ENCODE assay signal across 8 mouse cellular contexts in the genomic region with DNA sequence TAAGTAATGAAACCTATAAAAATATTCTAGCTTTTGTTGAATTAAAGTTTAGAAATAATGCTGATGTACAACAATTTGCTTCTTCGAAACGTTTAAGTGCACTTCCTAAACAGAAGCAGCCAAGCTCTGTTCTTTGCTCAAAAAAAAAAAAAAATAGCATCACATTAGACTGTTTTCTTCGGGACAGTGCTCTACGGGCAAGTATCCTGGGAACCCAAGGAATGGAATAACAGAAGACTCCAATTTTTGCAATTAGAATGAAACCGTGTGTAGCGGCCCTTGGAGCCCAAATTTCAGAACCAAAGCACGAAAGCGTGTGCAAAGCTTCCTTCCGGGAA. TPM values are rescaled to one million over a fixed set of nuclear protein-coding genes. Genes with fewer than 3 reads are reported as not detected.
DNase-seq lines count a peak whose midpoint lies in the region; ATAC-seq and TF ChIP-seq lines count a peak whose summit lies in the region.

No protein-coding gene starts in this region.

- peak overlapping the region; percentile 87 for H3K4me3 ChIP-seq in heart, embryonic 13.5 days
- H3K4me3 ChIP-seq in ES-Bruce4 (ENCODE audit: low read depth, low read length) = peak overlapping the region; percentile 83
- H3K4me3 ChIP-seq in forebrain, embryonic 16.5 days (replicated peaks; ENCODE audit: low read length) = peak overlapping the region; percentile 97
- H3K4me3 ChIP-seq in liver, postnatal 0 days (ENCODE audit: low read depth, low read length) = peak overlapping the region; percentile 75

- peak overlapping the region; percentile 100 for H3K4me2 ChIP-seq in heart, embryonic 13.5 days
- peak overlapping the region; percentile 58 for H3K4me2 ChIP-seq in forebrain, embryonic 16.5 days (ENCODE audit: low read length)
- peak overlapping the region; percentile 99 for H3K4me2 ChIP-seq in liver, postnatal 0 days (ENCODE audit: low read depth, low read length)

- no peak for ATAC-seq in heart, embryonic 13.5 days (ENCODE audit: extremely low read depth, insufficient number of reproducible peaks, low FRiP score, low TSS enrichment)
- ATAC-seq in forebrain, embryonic 16.5 days = no peak
- ATAC-seq in liver, postnatal 0 days = no peak

- no peaks in the 10 kb centered on the region for H3K27me3 ChIP-seq in heart, embryonic 13.5 days (replicated peaks)
- H3K27me3 ChIP-seq in ES-Bruce4 (ENCODE audit: control insufficient read depth, insufficient read depth, low read length, poor library complexity, severe bottlenecking) = no peaks in the 10 kb centered on the region
- no peaks in the 10 kb centered on the region for H3K27me3 ChIP-seq in forebrain, embryonic 16.5 days (replicated peaks; ENCODE audit: control insufficient read depth, insufficient read depth, low read length)
- H3K27me3 ChIP-seq in liver, postnatal 0 days (ENCODE audit: insufficient read depth, low read length) = no peaks in the 10 kb centered on the region

- no peak for DNase-seq in heart, adult 9 months (ENCODE audit: low spot score in 2 of 2)
- no peak for DNase-seq in liver, postnatal 0 days
- no peak for DNase-seq in layer of hippocampus, postnatal 14 days (ENCODE audit: low spot score in 2 of 2)
- DNase-seq in urinary bladder, adult 2 months (ENCODE audit: low spot score) = no peak
- DNase-seq in spleen, adult 18-20 months = no peak

- 4% methylated on average over 9 of the region's 9 CpGs for WGBS in heart, embryonic 13.5 days
- WGBS in forebrain, embryonic 16.5 days = 3% methylated on average over 9 of the region's 9 CpGs
- WGBS in liver, postnatal 0 days (ENCODE audit: insufficient replicate concordance) = 7% methylated on average over 9 of the region's 9 CpGs

- H3K9me3 ChIP-seq in heart, embryonic 13.5 days = no peaks in the 10 kb centered on the region
- no peaks in the 10 kb centered on the region for H3K9me3 ChIP-seq in ES-Bruce4 (replicated peaks; ENCODE audit: control insufficient read depth, insufficient read depth, low read length, poor library complexity, severe bottlenecking)
- H3K9me3 ChIP-seq in forebrain, embryonic 16.5 days (ENCODE audit: control insufficient read depth, low read length) = no peaks in the 10 kb centered on the region
- no peaks in the 10 kb centered on the region for H3K9me3 ChIP-seq in liver, postnatal 0 days (ENCODE audit: low read length)

- TF ChIP-seq POLR2A in ES-Bruce4 (IDR thresholded peaks at IDR 0.05; ENCODE audit: insufficient read depth, low read length) = no peak

- peak overlapping the region; percentile 89 for H3K9ac ChIP-seq in heart, embryonic 13.5 days
- peak overlapping the region; percentile 82 for H3K9ac ChIP-seq in ES-Bruce4 (ENCODE audit: low read depth, poor library complexity, severe bottlenecking)
- peak overlapping the region; percentile 98 for H3K9ac ChIP-seq in forebrain, embryonic 16.5 days (replicated peaks; ENCODE audit: low read depth, low read length)
- H3K9ac ChIP-seq in liver, postnatal 0 days (replicated peaks) = peak overlapping the region; percentile 75

- TF ChIP-seq CTCF in ES-Bruce4 (IDR thresholded peaks at IDR 0.05; ENCODE audit: low read depth, low read length) = no peak
- no peak for TF ChIP-seq CTCF in liver, postnatal 0 days (IDR thresholded peaks at IDR 0.05; ENCODE audit: low read depth)

- peaks cover 8% of the 10 kb centered on the region for H3K4me1 ChIP-seq in heart, embryonic 13.5 days
- H3K4me1 ChIP-seq in ES-Bruce4 (ENCODE audit: control insufficient read depth, insufficient read depth, low read length) = no peaks in the 10 kb centered on the region
- peaks cover 9% of the 10 kb centered on the region for H3K4me1 ChIP-seq in forebrain, embryonic 16.5 days (replicated peaks; ENCODE audit: control insufficient read depth, insufficient read depth, low read length)
- H3K4me1 ChIP-seq in liver, postnatal 0 days (ENCODE audit: insufficient read depth) = peaks cover 9% of the 10 kb centered on the region

- no peak overlapping the region for H3K27ac ChIP-seq in heart, embryonic 13.5 days (replicated peaks)
- H3K27ac ChIP-seq in ES-Bruce4 (ENCODE audit: insufficient read depth, low read length) = no peak overlapping the region
- H3K27ac ChIP-seq in forebrain, embryonic 16.5 days (ENCODE audit: low read length) = no peak overlapping the region
- no peak overlapping the region; the same call in 1 of the 2 replicates for H3K27ac ChIP-seq in liver, postnatal 0 days (ENCODE audit: low read depth)

- H3K36me3 ChIP-seq in heart, embryonic 13.5 days = no peaks in the 10 kb centered on the region
- no peaks in the 10 kb centered on the region; the same call in 1 of the 2 replicates for H3K36me3 ChIP-seq in ES-Bruce4 (ENCODE audit: control insufficient read depth, insufficient read depth, low read length, poor library complexity, severe bottlenecking)
- no peaks in the 10 kb centered on the region for H3K36me3 ChIP-seq in forebrain, embryonic 16.5 days (ENCODE audit: control insufficient read depth, insufficient read depth)
- no peaks in the 10 kb centered on the region for H3K36me3 ChIP-seq in liver, postnatal 0 days (replicated peaks; ENCODE audit: insufficient read depth, low read length)

- no peak for TF ChIP-seq EP300 in ES-Bruce4 (IDR thresholded peaks at IDR 0.05; ENCODE audit: insufficient read depth, low read depth, low read length)
- TF ChIP-seq EP300 in liver, postnatal 0 days (IDR thresholded peaks at IDR 0.05; ENCODE audit: low read depth) = no peak

RNA-seq across cellular contexts. Expression of gene Rab28, which starts 1.2 kb away (rescaled TPM):
- 36.0 and 42.5 TPM in 2 replicates for polyA plus RNA-seq in heart, embryonic 13.5 days (2015; fragmentation: Nextera tagmentation; extraction: Ambion mirVana)
- 14.2 and 15.5 TPM in 2 replicates for polyA plus RNA-seq in ES-Bruce4 (2011; ENCODE audit: insufficient read depth, insufficient read length, low read depth, missing spikeins)
- polyA plus RNA-seq in forebrain, embryonic 16.5 days (2015; fragmentation: Nextera tagmentation; extraction: Ambion mirVana) = 68.8 and 77.2 TPM in 2 replicates
- 22.5 and 25.9 TPM in 2 replicates for polyA plus RNA-seq in liver, postnatal 0 days (2015; fragmentation: Nextera tagmentation; extraction: Ambion mirVana)
- 10 to 100 TPM; 64.0 to 67.0 TPM for total RNA-seq in layer of hippocampus, postnatal 14 days (2021)
- polyA plus RNA-seq in urinary bladder, adult 2 months (2012; rRNA removed) = 49.1 and 52.4 TPM in 2 replicates

RNA-seq across cellular contexts. Expression of gene Nkx3-2, which starts 57.6 kb away (rescaled TPM):
- 0.08 and 0.19 TPM in 2 replicates for polyA plus RNA-seq in heart, embryonic 13.5 days (2015; fragmentation: Nextera tagmentation; extraction: Ambion mirVana)
- polyA plus RNA-seq in ES-Bruce4 (2011; ENCODE audit: insufficient read depth, insufficient read length, low read depth, missing spikeins) = not detected in 2 replicates
- polyA plus RNA-seq in forebrain, embryonic 16.5 days (2015; fragmentation: Nextera tagmentation; extraction: Ambion mirVana) = not detected in 2 replicates
- polyA plus RNA-seq in liver, postnatal 0 days (2015; fragmentation: Nextera tagmentation; extraction: Ambion mirVana) = not detected in 2 replicates
- not detected for total RNA-seq in layer of hippocampus, postnatal 14 days (2021)
- not detected in 2 replicates for polyA plus RNA-seq in urinary bladder, adult 2 months (2012; rRNA removed)
